Mouse (Mus musculus) E14TG2a.4 (cell line): ENCODE data around the gene Gm1043.
A peak's percentile ranks its signal among the peaks of the same experiment; 100 is the strongest.

Experiments
- CTCF ChIP-seq: conservative IDR thresholded peaks from 2 replicates; pipeline ENCODE4 v1.5.1; 2014; ENCODE audit warnings: low read length
- NANOG ChIP-seq: IDR thresholded peaks from 2 replicates; pipeline ENCODE4 v1.6.1; 2014; ENCODE audit warnings: borderline replicate concordance, low read length, mixed read lengths
- POU5F1 ChIP-seq: IDR thresholded peaks from 2 replicates; pipeline ENCODE4 v1.6.1; 2014; ENCODE audit warnings: low read length, borderline replicate concordance

DNA sequence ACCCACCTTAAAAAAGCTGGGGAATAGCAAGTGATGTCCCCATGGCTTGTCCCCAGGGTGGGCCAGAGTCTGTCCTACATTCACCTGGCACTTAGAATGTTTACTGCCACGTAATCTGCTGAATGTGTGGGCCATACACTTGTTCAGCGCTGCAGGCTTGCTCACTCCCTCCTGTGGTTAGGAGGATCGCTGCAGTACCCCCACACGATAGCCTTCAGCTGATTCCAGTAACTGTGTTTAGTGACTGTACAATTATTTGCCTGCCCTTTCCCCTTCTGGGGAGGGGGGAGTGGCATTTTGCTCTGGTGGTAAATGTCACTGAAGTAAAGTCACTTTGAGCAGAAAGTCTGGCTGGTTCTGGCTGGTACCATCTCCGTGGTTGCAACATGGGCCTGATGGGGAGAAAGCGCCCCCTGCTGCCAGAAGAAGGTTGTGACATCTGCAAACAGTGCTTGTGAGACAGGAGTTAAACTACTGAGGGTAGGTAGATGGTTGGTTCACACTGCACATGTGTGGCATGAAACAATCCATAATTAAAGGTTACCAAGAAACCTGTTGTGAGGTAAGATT lies 24.2 kb downstream of the Gm1043 start:
- TF ChIP-seq CTCF (peak; percentile 79), POU5F1 (no peak), NANOG (no peak)
